Mouse (Mus musculus): ENCODE measurements around the gene Smarca1. TPM values are rescaled to one million over a fixed set of nuclear protein-coding genes. Genes with fewer than 3 reads are reported as not detected.

Smarca1 gene
- polyA plus RNA-seq, 1 experiment from 2014 or later: 36.5 TPM

GRCm38 (mm10) chrX:47912904-47913542, 20.2 kb upstream of the Smarca1 start:
- 23% methylated on average over 8 of the region's 8 CpGs for WGBS
- peak overlapping the region; percentile 85 for H3K9ac ChIP-seq (ENCODE audit: low read length)
- DNase-seq (ENCODE audit: low spot score) (peak; percentile 21), ATAC-seq (ENCODE audit: insufficient number of reproducible peaks, low FRiP score, low TSS enrichment, low read depth) (no peak)
- no peaks in the 10 kb centered on the region for H3K27me3 ChIP-seq (ENCODE audit: control insufficient read depth, insufficient read depth, low read length)
- H3K9me3 ChIP-seq (ENCODE audit: control insufficient read depth, low read length): no peaks in the 10 kb centered on the region
- H3K36me3 ChIP-seq (ENCODE audit: control insufficient read depth, insufficient read depth, low read length): no peaks in the 10 kb centered on the region
- peak overlapping the region; percentile 42 for H3K4me2 ChIP-seq (ENCODE audit: low read depth, severe bottlenecking)
- no peak overlapping the region for H3K27ac ChIP-seq (replicated peaks; ENCODE audit: low read depth, low read length)
- H3K4me1 ChIP-seq (ENCODE audit: control insufficient read depth, insufficient read depth, low read length): no peaks in the 10 kb centered on the region
- peak overlapping the region; percentile 60 for H3K4me3 ChIP-seq (ENCODE audit: low read depth, low read length)

DNA sequence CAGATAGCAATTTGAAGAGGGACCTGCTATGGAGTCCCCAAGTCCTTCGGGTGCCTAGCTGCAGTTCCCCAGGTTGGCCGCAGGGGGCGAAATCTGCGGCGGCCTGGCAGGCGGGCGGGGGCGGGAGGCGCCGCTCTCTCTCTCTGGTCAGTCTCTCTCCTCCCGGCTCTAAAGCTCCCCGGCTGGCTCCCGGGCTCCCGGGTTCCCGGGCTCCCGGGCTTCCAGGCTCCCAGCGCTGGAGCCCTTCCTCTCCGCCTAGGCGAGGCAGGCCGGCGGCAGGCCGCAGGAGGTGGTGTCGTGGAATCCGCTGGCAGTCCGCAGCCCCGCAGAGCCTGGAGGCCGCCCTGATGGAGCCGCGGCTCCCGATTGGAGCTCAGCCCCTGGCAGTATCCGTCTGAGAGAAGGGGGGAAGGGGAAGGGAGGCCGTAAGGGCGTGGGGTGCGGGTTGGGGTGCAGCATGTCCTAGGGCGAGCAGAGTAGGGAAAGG, 19.6 kb upstream of the Smarca1 start, which contains the start of gene Ocrl:
Gene Ocrl (plus strand): TSS at position 82 of the 487 bp plus-strand sequence.
- peak within 1 kb of the TSS; percentile 59; the same call in 1 of the 2 replicates for H3K27ac ChIP-seq (replicated peaks; ENCODE audit: low read depth, low read length)
- no peaks in the 10 kb centered on the region for H3K4me1 ChIP-seq (ENCODE audit: control insufficient read depth, insufficient read depth, low read length)
- H3K4me3 ChIP-seq (ENCODE audit: low read depth, low read length): peak within 1 kb of the TSS; percentile 60
- H3K27me3 ChIP-seq (ENCODE audit: control insufficient read depth, insufficient read depth, low read length): no peaks in the 10 kb centered on the region
- peak within 1 kb of the TSS; percentile 85 for H3K9ac ChIP-seq (ENCODE audit: low read length)
- H3K9me3 ChIP-seq (ENCODE audit: control insufficient read depth, low read length): no peaks in the 10 kb centered on the region
- peak within 1 kb of the TSS; percentile 42 for H3K4me2 ChIP-seq (ENCODE audit: low read depth, severe bottlenecking)
- ATAC-seq (ENCODE audit: insufficient number of reproducible peaks, low FRiP score, low TSS enrichment, low read depth): peak; percentile 93
- 19% methylated on average over 31 of the region's 35 CpGs for WGBS
- H3K36me3 ChIP-seq (ENCODE audit: control insufficient read depth, insufficient read depth, low read length): no peaks in the 10 kb centered on the region
- DNase-seq (ENCODE audit: low spot score): peak; percentile 71

DNA sequence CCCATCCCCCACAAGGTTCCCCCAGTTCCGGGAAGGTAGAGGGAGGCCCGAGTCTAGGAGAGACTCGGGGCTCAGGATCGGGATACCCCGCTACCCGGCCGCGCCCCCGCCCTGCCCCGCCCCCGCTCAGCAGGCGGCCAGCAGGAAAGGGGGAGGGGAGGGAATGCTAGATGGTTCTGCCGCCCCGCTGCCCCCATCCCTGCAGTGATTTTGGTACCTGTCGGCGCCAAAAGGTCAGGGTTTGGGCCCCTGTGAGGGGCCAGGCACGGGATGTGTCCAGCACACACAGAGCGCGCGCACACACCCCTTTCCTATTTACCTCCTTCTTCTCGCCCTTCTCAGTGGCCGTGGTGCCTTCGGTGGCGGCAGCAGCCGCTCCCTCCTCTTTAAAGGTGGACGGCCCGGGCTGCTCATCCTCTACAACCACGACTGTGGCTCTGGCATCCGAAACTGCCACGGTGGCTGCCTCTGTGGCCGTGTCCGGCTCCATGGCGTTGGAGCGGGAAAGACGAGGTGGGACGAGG, 805 bp downstream of the Smarca1 start:
- H3K4me1 ChIP-seq (ENCODE audit: control insufficient read depth, insufficient read depth, low read length): no peaks in the 10 kb centered on the region
- H3K4me2 ChIP-seq (ENCODE audit: low read depth, severe bottlenecking): peak overlapping the region; percentile 45
- peak overlapping the region; percentile 68 for H3K9ac ChIP-seq (ENCODE audit: low read length)
- peak overlapping the region; percentile 53 for H3K4me3 ChIP-seq (ENCODE audit: low read depth, low read length)
- ATAC-seq (ENCODE audit: insufficient number of reproducible peaks, low FRiP score, low TSS enrichment, low read depth) (peak; percentile 65), DNase-seq (ENCODE audit: low spot score) (peak; percentile 49)
- WGBS: 27% methylated on average over 28 of the region's 36 CpGs
- no peaks in the 10 kb centered on the region for H3K36me3 ChIP-seq (ENCODE audit: control insufficient read depth, insufficient read depth, low read length)
- H3K27ac ChIP-seq (replicated peaks; ENCODE audit: low read depth, low read length): peak overlapping the region; percentile 59
- no peaks in the 10 kb centered on the region for H3K9me3 ChIP-seq (ENCODE audit: control insufficient read depth, low read length)
- no peaks in the 10 kb centered on the region for H3K27me3 ChIP-seq (ENCODE audit: control insufficient read depth, insufficient read depth, low read length)

GRCm38 (mm10) chrX:47891243-47891906, 1.4 kb downstream of the Smarca1 start:
- ATAC-seq (ENCODE audit: insufficient number of reproducible peaks, low FRiP score, low TSS enrichment, low read depth): no peak; the same call in 1 of the 2 replicates
- 14% methylated on average over 7 of the region's 12 CpGs for WGBS
- no peak for DNase-seq (ENCODE audit: low spot score)
- Histone ChIP-seq H3K27me3 (ENCODE audit: control insufficient read depth, insufficient read depth, low read length) (no peaks in the 10 kb centered on the region), H3K36me3 (ENCODE audit: control insufficient read depth, insufficient read depth, low read length) (no peaks in the 10 kb centered on the region), H3K4me2 (ENCODE audit: low read depth, severe bottlenecking) (peak overlapping the region; percentile 45), H3K9me3 (ENCODE audit: control insufficient read depth, low read length) (no peaks in the 10 kb centered on the region), H3K4me3 (ENCODE audit: low read depth, low read length) (peak overlapping the region; percentile 53), H3K9ac (ENCODE audit: low read length) (peak overlapping the region; percentile 68; the same call in 1 of the 2 replicates), H3K27ac (replicated peaks; ENCODE audit: low read depth, low read length) (no peak overlapping the region; the same call in 1 of the 2 replicates), H3K4me1 (ENCODE audit: control insufficient read depth, insufficient read depth, low read length) (no peaks in the 10 kb centered on the region)

- DNase-seq (ENCODE audit: low spot score) (no peak), ATAC-seq (ENCODE audit: insufficient number of reproducible peaks, low FRiP score, low TSS enrichment, low read depth) (no peak)
- Histone ChIP-seq H3K4me2 (ENCODE audit: low read depth, severe bottlenecking) (no peak overlapping the region), H3K36me3 (ENCODE audit: control insufficient read depth, insufficient read depth, low read length) (no peaks in the 10 kb centered on the region), H3K27ac (replicated peaks; ENCODE audit: low read depth, low read length) (no peak overlapping the region), H3K4me1 (ENCODE audit: control insufficient read depth, insufficient read depth, low read length) (no peaks in the 10 kb centered on the region), H3K4me3 (ENCODE audit: low read depth, low read length) (no peak overlapping the region), H3K9ac (ENCODE audit: low read length) (no peak overlapping the region), H3K27me3 (ENCODE audit: control insufficient read depth, insufficient read depth, low read length) (no peaks in the 10 kb centered on the region), H3K9me3 (ENCODE audit: control insufficient read depth, low read length) (no peaks in the 10 kb centered on the region)
- 82% methylated on average over 2 of the region's 2 CpGs for WGBS
These were observed 5.4 kb downstream of the Smarca1 start for GRCm38 (mm10) chrX:47887401-47887800.

- H3K4me1 ChIP-seq (ENCODE audit: control insufficient read depth, insufficient read depth, low read length): no peaks in the 10 kb centered on the region
- H3K27me3 ChIP-seq (ENCODE audit: control insufficient read depth, insufficient read depth, low read length): no peaks in the 10 kb centered on the region
- ATAC-seq (ENCODE audit: insufficient number of reproducible peaks, low FRiP score, low TSS enrichment, low read depth): no peak
- 58% methylated on average over 6 of the region's 6 CpGs for WGBS
- no peak overlapping the region for H3K27ac ChIP-seq (replicated peaks; ENCODE audit: low read depth, low read length)
- no peak for DNase-seq (ENCODE audit: low spot score)
- no peak overlapping the region for H3K4me3 ChIP-seq (ENCODE audit: low read depth, low read length)
- no peaks in the 10 kb centered on the region for H3K36me3 ChIP-seq (ENCODE audit: control insufficient read depth, insufficient read depth, low read length)
- H3K4me2 ChIP-seq (ENCODE audit: low read depth, severe bottlenecking): no peak overlapping the region
- H3K9me3 ChIP-seq (ENCODE audit: control insufficient read depth, low read length): no peaks in the 10 kb centered on the region
- H3K9ac ChIP-seq (ENCODE audit: low read length): no peak overlapping the region
These were observed 10.0 kb downstream of the Smarca1 start for GRCm38 (mm10) chrX:47882813-47883212.

- H3K27me3 ChIP-seq (ENCODE audit: control insufficient read depth, insufficient read depth, low read length): no peaks in the 10 kb centered on the region
- no peak overlapping the region for H3K4me2 ChIP-seq (ENCODE audit: low read depth, severe bottlenecking)
- H3K4me1 ChIP-seq (ENCODE audit: control insufficient read depth, insufficient read depth, low read length): no peaks in the 10 kb centered on the region
- DNase-seq (ENCODE audit: low spot score) (no peak), ATAC-seq (ENCODE audit: insufficient number of reproducible peaks, low FRiP score, low TSS enrichment, low read depth) (no peak)
- H3K9me3 ChIP-seq (ENCODE audit: control insufficient read depth, low read length): no peaks in the 10 kb centered on the region
- H3K9ac ChIP-seq (ENCODE audit: low read length): no peak overlapping the region
- no peak overlapping the region for H3K4me3 ChIP-seq (ENCODE audit: low read depth, low read length)
- WGBS: 48% methylated on average over 2 of the region's 2 CpGs
- H3K27ac ChIP-seq (replicated peaks; ENCODE audit: low read depth, low read length): no peak overlapping the region
- H3K36me3 ChIP-seq (ENCODE audit: control insufficient read depth, insufficient read depth, low read length): no peaks in the 10 kb centered on the region
These were observed 12.7 kb downstream of the Smarca1 start for GRCm38 (mm10) chrX:47880052-47880451.

- Histone ChIP-seq H3K4me2 (ENCODE audit: low read depth, severe bottlenecking) (no peak overlapping the region), H3K9me3 (ENCODE audit: control insufficient read depth, low read length) (no peaks in the 10 kb centered on the region), H3K27me3 (ENCODE audit: control insufficient read depth, insufficient read depth, low read length) (no peaks in the 10 kb centered on the region), H3K4me3 (ENCODE audit: low read depth, low read length) (no peak overlapping the region), H3K27ac (replicated peaks; ENCODE audit: low read depth, low read length) (no peak overlapping the region), H3K4me1 (ENCODE audit: control insufficient read depth, insufficient read depth, low read length) (no peaks in the 10 kb centered on the region), H3K9ac (ENCODE audit: low read length) (no peak overlapping the region), H3K36me3 (ENCODE audit: control insufficient read depth, insufficient read depth, low read length) (no peaks in the 10 kb centered on the region)
- no peak for DNase-seq (ENCODE audit: low spot score)
- ATAC-seq (ENCODE audit: insufficient number of reproducible peaks, low FRiP score, low TSS enrichment, low read depth): no peak
- 95% methylated on average over 1 of the region's 1 CpGs for WGBS
These were observed 34.2 kb downstream of the Smarca1 start for GRCm38 (mm10) chrX:47858544-47858943.
